Mouse (Mus musculus) lung, embryonic 14.5 days (tissue): ENCODE results near the gene Spag8. TPM values are rescaled to one million over a fixed set of nuclear protein-coding genes. Genes with fewer than 3 reads are reported as not detected.
A peak's percentile ranks its signal among the peaks of the same experiment; 100 is the strongest.

Experiments
- ATAC-seq: fragments of 200-750 bp; cut with Nextera tagmentation; 2 replicates; pipeline ENCODE4 v1.8.0; 2017; ENCODE audit warnings: mild to moderate bottlenecking, moderate TSS enrichment, moderate library complexity; ENCODE audit not compliant: insufficient read depth
- DNase-seq: peaks from one replicate; pipeline ENCODE4 v3.0.0-alpha.2; 2015
- H3K27ac ChIP-seq: fragments of 300-500 bp; sonication (generic); 2 replicates; pipeline ENCODE4 v1.5.1; 2014; ENCODE audit warnings: low read depth, mild to moderate bottlenecking, moderate library complexity
- H3K27me3 ChIP-seq: fragments of 300-500 bp; sonication (generic); 2 replicates; pipeline ENCODE4 v1.6.1; 2014; ENCODE audit warnings: low read length, control low read depth; ENCODE audit not compliant: insufficient read depth
- H3K36me3 ChIP-seq: fragments of 300-500 bp; sonication (generic); 2 replicates; pipeline ENCODE4 v1.6.1; 2014; ENCODE audit warnings: control low read depth; ENCODE audit not compliant: insufficient read depth
- H3K4me1 ChIP-seq: fragments of 300-500 bp; sonication (generic); 2 replicates; pipeline ENCODE4 v1.6.1; 2014; ENCODE audit warnings: antibody characterized with exemption, control low read depth; ENCODE audit not compliant: insufficient read depth
- H3K4me2 ChIP-seq: fragments of 300-500 bp; sonication (generic); 2 replicates; pipeline ENCODE4 v1.6.1; 2014; ENCODE audit warnings: mild to moderate bottlenecking
- H3K4me3 ChIP-seq: fragments of 300-500 bp; sonication (generic); 2 replicates; pipeline ENCODE4 v1.5.1; 2014; ENCODE audit warnings: low read depth, low read length
- H3K9ac ChIP-seq: fragments of 300-500 bp; sonication (generic); 2 replicates; pipeline ENCODE4 v1.6.1; 2014
- H3K9me3 ChIP-seq: fragments of 300-500 bp; sonication (generic); 2 replicates; pipeline ENCODE4 v1.6.1; 2016; ENCODE audit warnings: low read depth, low read length, control low read depth
- CTCF ChIP-seq: IDR thresholded peaks from 2 replicates; pipeline ENCODE4 v1.5.1; 2016; ENCODE audit warnings: antibody characterized with exemption, low read depth
- whole genome bisulfite sequencing: fragments of 180-500 bp; shearing (Covaris S2); extraction: QIAGEN DNeasy Blood & Tissue Kit; methylation state at CpG from one replicate; pipeline ENCODE4 v1.1.7; 2014; 5-methylcytosine and 5-hydroxymethylcytosine counted together
- polyA plus RNA-seq: library from polyadenylated mRNA; unstranded; fragments of >200 nt; fragmentation: Nextera tagmentation; extraction: Ambion mirVana; gene quantifications from 2 replicates; pipeline ENCODE4 v1.2.1, GENCODE M21; 2014

Spag8 gene
- polyA plus RNA-seq, 1 experiment from 2014 or later, result 0.68 TPM

DNA sequence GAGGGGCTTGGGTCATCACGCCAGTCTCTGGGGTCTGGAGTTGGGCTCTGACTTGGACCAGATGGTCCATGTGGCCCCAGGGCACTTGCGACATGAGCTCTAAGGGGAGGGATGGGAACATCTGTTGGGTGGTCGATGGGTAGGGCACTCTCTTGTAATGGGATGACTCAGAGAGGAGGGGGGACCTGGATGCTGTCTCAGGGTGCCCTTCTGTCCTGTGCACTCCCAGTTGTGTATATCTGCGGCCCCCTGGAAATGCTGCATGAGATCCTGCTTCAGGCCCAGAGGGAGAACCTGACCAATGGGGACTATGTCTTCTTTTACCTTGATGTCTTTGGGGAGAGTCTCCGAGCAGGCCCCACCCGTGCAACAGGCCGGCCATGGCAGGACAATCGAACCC is 20.1 kb downstream of the Spag8 start:
- no peak overlapping the region for H3K27ac ChIP-seq
- no peak for ATAC-seq
- TF ChIP-seq CTCF, result no peak
- no peak overlapping the region for H3K4me3 ChIP-seq
- 76% methylated on average over 8 of the region's 8 CpGs for WGBS
- 0 out of 2 replicates have a peak overlapping the region, but pooled peaks have one; percentile 87 for H3K4me2 ChIP-seq
- H3K36me3 ChIP-seq, result no peaks in the 10 kb centered on the region
- H3K27me3 ChIP-seq, result peaks cover 11% of the 10 kb centered on the region
- H3K9me3 ChIP-seq, result no peaks in the 10 kb centered on the region
- no peak for DNase-seq
- H3K9ac ChIP-seq, result no peak overlapping the region
- 0 out of 2 replicates have a peak, but pooled peaks cover 7% of the 10 kb centered on the region for H3K4me1 ChIP-seq

DNA sequence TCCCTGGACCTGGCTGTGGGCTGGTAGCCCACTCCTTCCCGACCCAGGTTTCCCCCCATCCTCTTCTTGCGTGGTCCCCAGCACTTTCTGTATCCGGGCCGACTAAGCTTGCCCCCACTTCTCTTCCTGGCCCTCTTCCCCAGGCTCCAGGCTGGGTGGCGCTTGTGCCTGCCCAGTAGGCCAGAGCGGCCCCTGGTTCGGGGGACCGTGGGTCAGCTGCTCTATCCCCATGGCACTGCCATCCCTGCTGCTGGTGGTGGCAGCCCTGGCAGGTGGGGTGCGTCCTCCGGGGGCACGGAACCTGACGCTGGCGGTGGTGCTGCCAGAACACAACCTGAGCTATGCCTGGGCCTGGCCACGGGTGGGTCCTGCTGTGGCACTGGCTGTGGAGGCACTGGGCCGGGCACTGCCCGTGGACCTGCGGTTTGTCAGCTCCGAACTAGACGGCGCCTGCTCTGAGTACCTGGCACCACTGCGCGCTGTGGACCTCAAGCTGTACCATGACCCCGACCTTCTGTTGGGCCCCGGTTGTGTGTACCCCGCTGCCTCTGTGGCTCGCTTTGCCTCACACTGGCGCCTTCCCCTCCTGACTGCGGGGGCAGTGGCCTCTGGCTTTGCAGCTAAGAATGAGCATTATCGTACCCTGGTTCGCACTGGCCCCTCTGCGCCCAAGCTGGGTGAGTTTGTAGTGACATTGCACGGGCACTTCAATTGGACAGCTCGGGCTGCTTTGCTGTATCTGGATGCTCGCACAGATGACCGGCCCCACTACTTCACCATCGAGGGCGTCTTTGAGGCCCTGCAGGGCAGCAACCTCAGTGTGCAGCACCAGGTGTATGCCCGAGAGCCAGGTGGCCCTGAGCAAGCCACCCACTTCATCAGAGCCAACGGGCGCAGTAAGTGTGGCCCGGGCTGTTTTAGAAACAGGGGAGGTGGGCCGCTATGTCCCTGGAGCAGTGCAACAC is 21.2 kb downstream of the Spag8 start:
- ATAC-seq (peak; percentile 19; the same call in 1 of the 2 replicates), DNase-seq (peak; percentile 15)
- no peaks in the 10 kb centered on the region for H3K36me3 ChIP-seq
- 0 out of 2 replicates have a peak, but pooled peaks cover 7% of the 10 kb centered on the region for H3K4me1 ChIP-seq
- 41% methylated on average over 42 of the region's 42 CpGs for WGBS
- H3K9me3 ChIP-seq, result no peaks in the 10 kb centered on the region
- H3K4me3 ChIP-seq, result peak overlapping the region; percentile 67
- H3K4me2 ChIP-seq, result peak overlapping the region; percentile 87
- H3K27ac ChIP-seq, result peak overlapping the region; percentile 65; the same call in 1 of the 2 replicates
- TF ChIP-seq CTCF, result no peak
- peak overlapping the region; percentile 84 for H3K9ac ChIP-seq
- peaks cover 11% of the 10 kb centered on the region for H3K27me3 ChIP-seq

DNA sequence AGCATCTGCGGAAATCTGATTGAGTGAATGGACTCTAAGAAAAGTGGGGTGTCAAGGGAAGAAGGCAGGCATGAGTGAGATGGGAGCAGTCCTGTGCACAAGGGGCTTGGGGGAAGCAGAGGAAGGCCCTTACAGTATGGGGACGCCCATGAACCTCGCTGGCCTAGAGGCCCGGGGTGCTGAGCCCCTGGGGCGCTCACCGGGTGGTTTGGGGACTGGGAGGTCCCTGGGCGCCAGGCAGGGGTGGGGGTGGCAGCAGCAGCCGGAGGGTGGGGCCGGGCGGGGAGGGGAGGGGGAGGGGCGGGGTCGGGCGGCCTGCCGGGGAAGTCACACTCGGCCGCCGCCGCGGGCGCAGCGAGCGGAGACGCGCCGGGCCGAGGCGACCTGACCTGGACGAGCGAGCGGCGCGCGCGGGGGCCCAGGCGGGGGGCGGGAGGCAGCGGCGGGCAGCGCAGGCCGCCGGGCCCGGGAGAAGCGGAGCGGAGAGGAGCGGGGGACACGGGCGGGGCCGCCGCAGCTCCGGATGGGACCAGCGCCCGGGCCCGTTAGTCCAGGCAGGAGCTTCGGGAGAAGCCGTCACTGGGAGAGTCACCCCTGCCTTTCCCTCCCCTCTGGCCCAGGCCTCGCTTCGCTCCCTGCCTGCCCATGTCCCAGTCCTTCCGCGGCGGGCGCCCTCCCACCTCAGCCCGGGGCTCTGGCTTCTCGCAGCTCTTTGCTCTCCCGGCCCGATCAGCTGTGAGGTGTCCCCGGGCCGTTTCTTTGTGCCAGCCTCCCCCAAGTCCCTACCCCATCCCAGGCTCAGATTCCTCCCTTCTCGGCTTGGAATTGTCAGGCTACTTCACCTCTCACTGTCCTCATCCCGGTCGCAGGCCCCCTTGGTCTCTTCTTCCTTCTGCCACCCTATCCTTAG is 22.1 kb downstream of the Spag8 start, which contains the start of gene Npr2:
Npr2 (plus strand) TSS at position 890 of the 910 bp plus-strand sequence.
- peaks cover 11% of the 10 kb centered on the region for H3K27me3 ChIP-seq
- no peaks in the 10 kb centered on the region for H3K36me3 ChIP-seq
- peak; percentile 71 for ATAC-seq
- peak within 1 kb of the TSS; percentile 84 for H3K9ac ChIP-seq
- 0 out of 2 replicates have a peak, but pooled peaks cover 7% of the 10 kb centered on the region for H3K4me1 ChIP-seq
- peak within 1 kb of the TSS; percentile 65 for H3K27ac ChIP-seq
- 1% methylated on average over 55 of the region's 70 CpGs for WGBS
- H3K9me3 ChIP-seq, result no peaks in the 10 kb centered on the region
- TF ChIP-seq CTCF, result no peak
- H3K4me3 ChIP-seq, result peak within 1 kb of the TSS; percentile 67
- H3K4me2 ChIP-seq, result peak within 1 kb of the TSS; percentile 87
- peak; percentile 73 for DNase-seq

DNA sequence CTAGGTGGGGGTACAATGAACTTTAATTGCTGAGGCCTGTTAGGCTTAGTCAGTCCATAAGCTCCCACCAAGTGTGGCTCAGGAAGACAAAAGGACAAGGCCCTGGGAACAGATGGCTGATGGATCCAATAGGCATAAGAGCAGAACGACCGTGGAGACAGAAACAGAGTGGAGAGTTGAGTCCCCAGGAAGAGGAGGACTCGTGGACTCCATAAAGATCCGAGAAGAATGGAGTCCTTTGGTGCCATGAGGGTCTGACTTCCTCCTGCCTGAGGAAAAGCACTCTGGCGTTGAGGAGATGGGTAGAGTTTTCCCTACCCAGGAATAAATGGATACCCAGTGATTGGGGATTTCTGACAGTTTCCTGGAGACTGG is 22.7 kb downstream of the Spag8 start:
- ATAC-seq (peak; percentile 3; the same call in 1 of the 2 replicates), DNase-seq (peak; percentile 23)
- peak overlapping the region; percentile 65; the same call in 1 of the 2 replicates for H3K27ac ChIP-seq
- peak overlapping the region; percentile 84; the same call in 1 of the 2 replicates for H3K9ac ChIP-seq
- H3K4me2 ChIP-seq, result peak overlapping the region; percentile 87
- peaks cover 11% of the 10 kb centered on the region for H3K27me3 ChIP-seq
- peak overlapping the region; percentile 67 for H3K4me3 ChIP-seq
- 27% methylated on average over 5 of the region's 5 CpGs for WGBS
- H3K4me1 ChIP-seq, result 0 out of 2 replicates have a peak, but pooled peaks cover 7% of the 10 kb centered on the region
- no peak for TF ChIP-seq CTCF
- H3K9me3 ChIP-seq, result peaks cover 3% of the 10 kb centered on the region
- H3K36me3 ChIP-seq, result no peaks in the 10 kb centered on the region

DNA sequence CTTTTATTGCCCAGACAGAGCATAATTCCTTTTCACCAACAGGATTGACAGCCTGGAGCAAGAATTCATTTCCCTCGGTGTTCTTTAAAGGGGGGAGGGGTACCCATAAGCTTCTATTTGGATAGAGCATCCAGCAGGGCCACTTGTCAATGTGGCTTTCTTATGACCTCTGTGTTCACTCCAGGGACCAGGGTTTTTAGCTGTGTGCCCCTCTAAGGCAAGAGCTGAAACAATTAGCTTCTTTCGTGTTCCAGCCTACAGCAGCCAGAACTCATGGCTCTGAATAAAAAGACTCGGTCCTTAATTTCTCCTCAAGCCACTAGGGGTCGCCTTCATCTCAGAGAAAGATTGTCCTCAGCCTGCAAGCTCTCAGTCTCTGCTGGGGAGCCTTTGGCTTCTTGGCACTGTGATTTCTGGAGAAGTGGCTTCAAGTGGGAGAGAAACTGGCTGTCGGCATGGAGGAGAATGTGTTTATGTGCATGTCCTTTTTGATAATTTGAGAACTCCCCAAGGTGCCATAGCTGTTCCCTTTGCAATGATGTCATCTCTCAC is 23.3 kb downstream of the Spag8 start:
- no peak overlapping the region for H3K4me3 ChIP-seq
- peaks cover 11% of the 10 kb centered on the region for H3K27me3 ChIP-seq
- peak; percentile 96 for DNase-seq
- WGBS, result 6% methylated on average over 5 of the region's 5 CpGs
- H3K4me2 ChIP-seq, result peak overlapping the region; percentile 87; the same call in 1 of the 2 replicates
- no peak overlapping the region for H3K27ac ChIP-seq
- H3K9me3 ChIP-seq, result peaks cover 9% of the 10 kb centered on the region
- no peak overlapping the region for H3K9ac ChIP-seq
- H3K36me3 ChIP-seq, result no peaks in the 10 kb centered on the region
- ATAC-seq, result peak; percentile 73
- TF ChIP-seq CTCF, result peak; percentile 90
- 0 out of 2 replicates have a peak, but pooled peaks cover 7% of the 10 kb centered on the region for H3K4me1 ChIP-seq

DNA sequence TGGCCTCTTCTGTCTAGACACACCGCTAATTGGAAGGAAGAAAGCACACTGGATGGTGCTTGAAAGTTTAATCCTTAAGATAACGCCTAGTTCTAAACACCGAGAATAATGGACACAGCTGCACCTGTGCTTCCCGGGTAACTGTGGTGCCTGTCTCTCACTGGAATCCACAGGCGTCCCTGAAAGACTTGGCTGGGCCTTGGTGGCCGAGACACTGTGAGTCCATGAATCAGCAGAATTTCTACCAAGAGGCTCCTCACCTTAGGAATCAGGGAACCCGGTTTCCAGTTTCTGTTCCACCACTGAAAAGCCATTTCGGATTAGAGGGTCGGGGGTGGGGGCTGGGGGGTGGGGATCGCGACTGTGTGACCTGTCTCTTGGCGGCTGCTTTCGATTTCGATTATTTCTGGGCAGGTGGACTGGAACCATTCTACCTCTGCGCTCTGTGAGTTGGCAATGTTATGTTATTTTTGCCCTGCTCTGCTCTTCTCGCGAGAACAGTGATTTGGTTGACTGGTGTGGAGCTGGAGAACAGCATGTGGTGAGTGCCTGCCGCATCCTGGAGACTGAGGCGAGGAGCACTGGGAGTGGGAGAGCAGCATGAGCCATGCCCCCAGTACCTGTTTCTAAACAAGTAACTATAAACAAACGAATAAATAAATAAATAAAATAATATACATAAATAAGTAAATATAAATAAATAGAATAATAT is 24.1 kb downstream of the Spag8 start:
- 0 out of 2 replicates have a peak, but pooled peaks cover 7% of the 10 kb centered on the region for H3K4me1 ChIP-seq
- no peak overlapping the region for H3K27ac ChIP-seq
- no peak overlapping the region for H3K4me3 ChIP-seq
- ATAC-seq (no peak), DNase-seq (peak; percentile 23)
- H3K9me3 ChIP-seq, result peaks cover 16% of the 10 kb centered on the region
- peaks cover 11% of the 10 kb centered on the region for H3K27me3 ChIP-seq
- 39% methylated on average over 20 of the region's 20 CpGs for WGBS
- TF ChIP-seq CTCF, result no peak
- H3K9ac ChIP-seq, result no peak overlapping the region
- H3K4me2 ChIP-seq, result no peak overlapping the region
- H3K36me3 ChIP-seq, result no peaks in the 10 kb centered on the region
